Mouse (Mus musculus) midbrain, embryonic 16.5 days (tissue): ENCODE data around the gene Ap1m2. TPM values are rescaled to one million over a fixed set of nuclear protein-coding genes. Genes with fewer than 3 reads are reported as not detected.

Experiments
- ATAC-seq: fragments of 200-750 bp; cut with Nextera tagmentation; 2 replicates; pipeline ENCODE4 v1.8.0; 2017; ENCODE audit warnings: moderate TSS enrichment
- H3K27ac ChIP-seq: fragments of 300-500 bp; sonication (generic); 2 replicates; pipeline ENCODE4 v1.5.1; 2014; ENCODE audit warnings: mild to moderate bottlenecking, low read length, mixed read lengths
- H3K27me3 ChIP-seq: fragments of 300-500 bp; sonication (generic); 2 replicates; pipeline ENCODE4 v1.6.1; 2014; ENCODE audit warnings: low read depth, low read length, mixed read lengths; ENCODE audit not compliant: control insufficient read depth, insufficient read depth
- H3K36me3 ChIP-seq: fragments of 300-500 bp; sonication (generic); 2 replicates; pipeline ENCODE4 v1.6.1; 2014; ENCODE audit warnings: mild to moderate bottlenecking, low read length, moderate library complexity, mixed read lengths; ENCODE audit not compliant: control insufficient read depth, insufficient read depth
- H3K4me1 ChIP-seq: fragments of 300-500 bp; sonication (generic); 2 replicates; pipeline ENCODE4 v1.6.1; 2014; ENCODE audit warnings: mild to moderate bottlenecking, low read length, mixed read lengths; ENCODE audit not compliant: control insufficient read depth, insufficient read depth
- H3K4me2 ChIP-seq: fragments of 300-500 bp; sonication (generic); 2 replicates; pipeline ENCODE4 v1.6.1; 2014; ENCODE audit warnings: mild to moderate bottlenecking, low read length, mixed read lengths
- H3K4me3 ChIP-seq: fragments of 300-500 bp; sonication (generic); 2 replicates; pipeline ENCODE4 v1.5.1; 2014; ENCODE audit warnings: low read depth, mild to moderate bottlenecking, low read length, moderate library complexity, mixed read lengths
- H3K9ac ChIP-seq: fragments of 300-500 bp; sonication (generic); 2 replicates; pipeline ENCODE4 v1.6.1; 2014; ENCODE audit warnings: low read depth, low read length, mixed read lengths
- H3K9me3 ChIP-seq: fragments of 300-500 bp; sonication (generic); replicated peaks from 2 replicates; pipeline ENCODE4 v1.6.1; 2014; ENCODE audit warnings: mild to moderate bottlenecking, low read length, mixed read lengths; ENCODE audit not compliant: control insufficient read depth, poor library complexity, severe bottlenecking
- WGBS: fragments of 180-500 bp; shearing (Covaris S2); extraction: QIAGEN DNeasy Blood & Tissue Kit; methylation state at CpG from one replicate; pipeline ENCODE4 v1.1.7; 2014; 5-methylcytosine and 5-hydroxymethylcytosine counted together
- polyA plus RNA-seq: library from polyadenylated mRNA; unstranded; fragments of >200 nt; fragmentation: Nextera tagmentation; extraction: Ambion mirVana; gene quantifications from 2 replicates; pipeline ENCODE4 v1.2.1, GENCODE M21; 2015

Gene Ap1m2
- 1.6 and 2.1 TPM in 2 replicates for polyA plus RNA-seq

DNA sequence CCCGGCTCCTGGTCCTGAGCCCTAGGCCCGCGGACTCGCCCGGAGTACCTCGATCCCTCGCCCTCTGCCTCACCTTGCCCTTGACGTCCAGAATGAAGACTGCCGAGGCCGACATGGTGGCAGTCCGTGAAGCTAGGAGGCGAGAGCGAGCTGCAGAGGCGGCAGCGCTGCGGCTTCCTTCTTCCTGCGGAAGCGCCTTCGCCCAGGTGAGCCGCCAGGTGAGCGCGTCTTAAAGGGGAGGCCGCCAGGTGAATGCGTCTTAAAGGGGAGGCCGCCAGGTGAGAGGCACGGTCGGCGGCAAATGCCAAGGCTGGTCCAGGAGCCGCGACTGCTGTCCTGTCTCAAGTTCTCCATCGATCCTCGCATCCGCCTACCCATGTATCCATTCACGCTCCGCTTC is at the start of gene Ap1m2:
Ap1m2 (minus strand) TSS at position 204 of the 400 bp plus-strand sequence.
- 12% methylated on average over 34 of the region's 35 CpGs for WGBS
- Histone ChIP-seq H3K4me3 (peak within 1 kb of the TSS; percentile 31), H3K9me3 (no peaks in the 10 kb centered on the region), H3K27ac (no peak within 1 kb of the TSS), H3K4me1 (no peaks in the 10 kb centered on the region), H3K36me3 (no peaks in the 10 kb centered on the region), H3K9ac (peak within 1 kb of the TSS; percentile 43; the same call in 1 of the 2 replicates), H3K27me3 (peaks cover 14% of the 10 kb centered on the region), H3K4me2 (peak within 1 kb of the TSS; percentile 47)
- no peak for ATAC-seq

- Histone ChIP-seq H3K9me3 (no peaks in the 10 kb centered on the region), H3K4me1 (no peaks in the 10 kb centered on the region), H3K4me2 (no peak overlapping the region), H3K4me3 (no peak overlapping the region), H3K36me3 (peaks cover 14% of the 10 kb centered on the region), H3K27me3 (peaks cover 2% of the 10 kb centered on the region; the same call in 1 of the 2 replicates), H3K27ac (no peak overlapping the region), H3K9ac (no peak overlapping the region)
- 0% methylated on average over 1 of the region's 1 CpGs for WGBS
- ATAC-seq = peak; percentile 57; the same call in 1 of the 2 replicates
Observed at GRCm38 (mm10) chr9:21356981-21357718, 45.0 kb upstream of the Ap1m2 start.

GRCm38 (mm10) chr9:21354796-21355195 is 42.7 kb upstream of the Ap1m2 start:
- Histone ChIP-seq H3K27ac (no peak overlapping the region), H3K4me1 (no peaks in the 10 kb centered on the region), H3K27me3 (no peaks in the 10 kb centered on the region), H3K36me3 (peaks cover 21% of the 10 kb centered on the region), H3K4me2 (no peak overlapping the region), H3K4me3 (no peak overlapping the region), H3K9me3 (no peaks in the 10 kb centered on the region), H3K9ac (no peak overlapping the region)
- 93% methylated on average over 6 of the region's 6 CpGs for WGBS
- ATAC-seq = no peak

DNA sequence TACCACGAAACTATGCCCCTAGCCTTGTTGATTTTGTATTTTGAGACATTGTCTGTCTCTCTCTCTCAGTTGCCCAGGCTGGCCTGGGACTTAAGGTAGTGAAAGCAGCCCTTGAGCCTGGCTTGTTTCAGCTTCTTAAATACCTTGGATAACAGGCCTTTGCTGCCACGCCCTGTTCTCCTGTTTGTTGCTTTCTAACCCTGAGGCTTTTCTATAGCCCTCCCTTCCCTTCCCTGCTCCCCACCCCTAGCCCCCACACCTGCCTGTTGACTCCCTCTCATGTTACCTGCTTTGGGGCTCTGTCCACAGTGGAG is 41.2 kb upstream of the Ap1m2 start:
- Histone ChIP-seq H3K9me3 (no peaks in the 10 kb centered on the region), H3K27me3 (no peaks in the 10 kb centered on the region), H3K4me3 (no peak overlapping the region), H3K4me2 (no peak overlapping the region), H3K27ac (no peak overlapping the region), H3K9ac (no peak overlapping the region), H3K36me3 (peaks cover 21% of the 10 kb centered on the region), H3K4me1 (no peaks in the 10 kb centered on the region)
- WGBS = 46% methylated on average over 2 of the region's 2 CpGs
- no peak for ATAC-seq

DNA sequence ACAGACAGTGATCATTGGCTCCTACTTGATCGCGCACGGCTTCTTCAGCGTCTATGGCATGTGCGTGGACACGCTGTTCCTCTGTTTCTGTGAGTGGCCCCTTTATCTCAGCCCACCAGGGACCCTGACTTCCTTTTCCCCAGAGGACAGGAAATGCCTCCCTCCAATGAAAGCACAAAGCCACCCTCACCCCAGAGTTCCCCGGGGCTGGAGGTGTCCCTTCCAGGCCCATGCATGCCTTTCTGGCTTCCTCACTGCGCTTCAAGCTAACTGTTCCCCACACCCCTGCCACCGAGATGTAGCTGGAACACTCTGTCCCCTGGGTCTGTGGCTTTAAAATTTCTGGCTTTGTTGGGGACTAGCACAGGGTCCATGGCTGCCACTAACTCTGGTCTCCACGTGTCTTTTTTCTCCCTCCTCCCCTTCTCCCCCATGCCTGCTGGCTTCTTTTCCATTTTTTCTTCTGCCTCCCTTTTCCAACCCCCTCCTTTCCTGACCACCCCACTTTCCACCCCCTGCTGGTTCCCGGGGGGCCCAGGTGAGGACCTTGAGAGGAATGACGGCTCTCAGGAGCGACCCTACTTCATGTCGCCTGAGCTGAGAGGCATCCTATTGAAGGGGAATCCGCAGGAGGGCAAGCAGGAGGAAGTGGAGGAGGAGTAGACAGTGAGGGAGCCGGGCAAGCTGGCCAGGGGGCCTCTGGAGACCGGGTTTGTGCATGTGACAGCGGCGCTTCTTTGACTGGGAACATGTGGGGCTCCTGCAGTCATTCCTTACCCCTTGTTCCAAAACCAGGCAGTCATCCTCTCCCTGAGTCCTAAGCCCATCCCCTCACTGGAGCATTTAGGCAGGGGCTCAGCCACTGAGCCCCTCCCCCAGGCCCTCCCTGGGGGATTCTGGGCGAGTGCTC is 40.6 kb upstream of the Ap1m2 start:
- Histone ChIP-seq H3K4me1 (no peaks in the 10 kb centered on the region), H3K27ac (no peak overlapping the region), H3K27me3 (no peaks in the 10 kb centered on the region), H3K36me3 (peaks cover 22% of the 10 kb centered on the region), H3K9me3 (no peaks in the 10 kb centered on the region), H3K4me3 (no peak overlapping the region), H3K9ac (no peak overlapping the region), H3K4me2 (no peak overlapping the region)
- no peak for ATAC-seq
- 38% methylated on average over 20 of the region's 20 CpGs for WGBS

DNA sequence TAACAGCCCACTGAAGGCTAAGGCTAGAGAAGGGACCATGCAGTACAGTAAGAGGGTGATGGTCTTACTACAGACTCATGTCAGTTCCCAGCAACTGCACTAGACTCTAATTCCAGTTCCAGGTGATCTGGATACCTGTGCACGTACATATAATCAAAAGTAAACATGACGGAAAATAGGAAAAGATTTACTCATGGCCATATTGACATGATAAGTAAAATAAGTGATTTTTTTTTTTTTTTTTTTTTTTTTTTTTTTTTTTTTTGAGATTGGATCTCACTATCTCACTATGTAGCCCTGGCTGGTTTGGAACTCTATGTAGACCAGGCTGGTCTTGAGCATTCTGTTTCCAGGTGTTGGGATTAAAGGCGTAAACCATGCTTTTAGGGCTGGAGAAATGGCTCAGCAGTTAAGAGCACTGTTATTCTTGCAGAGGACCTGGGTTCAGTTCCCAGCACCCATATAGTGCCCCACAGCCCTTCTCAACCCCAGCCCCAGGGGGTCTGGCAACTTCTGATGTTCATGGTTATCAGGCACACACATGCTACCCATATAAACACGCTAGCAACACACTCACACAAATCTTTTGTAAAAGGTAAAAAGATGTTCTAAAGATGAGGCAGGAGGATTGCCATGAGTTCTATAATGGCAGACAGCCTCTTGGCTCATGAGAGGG is 39.7 kb upstream of the Ap1m2 start:
- no peak overlapping the region for H3K4me3 ChIP-seq
- H3K4me1 ChIP-seq = no peaks in the 10 kb centered on the region
- no peaks in the 10 kb centered on the region for H3K27me3 ChIP-seq
- no peaks in the 10 kb centered on the region for H3K9me3 ChIP-seq
- 96% methylated on average over 4 of the region's 4 CpGs for WGBS
- no peak overlapping the region for H3K27ac ChIP-seq
- H3K4me2 ChIP-seq = no peak overlapping the region
- H3K9ac ChIP-seq = no peak overlapping the region
- peaks cover 26% of the 10 kb centered on the region for H3K36me3 ChIP-seq
- no peak for ATAC-seq

DNA sequence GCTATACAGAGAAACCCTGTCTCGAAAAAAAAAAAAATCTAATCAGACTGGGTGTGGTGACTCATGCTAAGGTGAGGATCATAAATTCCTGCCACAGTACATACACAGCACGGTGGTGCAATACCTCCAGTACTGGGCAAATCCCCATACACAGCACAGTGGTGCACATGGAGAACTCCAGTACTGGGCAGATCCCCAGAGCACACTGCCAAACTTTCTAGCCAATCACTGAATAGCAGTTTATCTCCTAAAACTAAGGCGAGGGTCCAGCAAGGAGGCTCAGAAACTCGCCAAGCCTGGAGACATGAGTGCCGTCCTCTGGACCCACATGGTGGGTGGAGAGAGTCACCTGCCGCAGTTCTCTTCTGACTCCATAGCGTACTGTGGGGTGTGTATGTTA is 39.0 kb upstream of the Ap1m2 start:
- Histone ChIP-seq H3K36me3 (peaks cover 26% of the 10 kb centered on the region), H3K27me3 (no peaks in the 10 kb centered on the region), H3K27ac (no peak overlapping the region), H3K4me3 (no peak overlapping the region), H3K9me3 (no peaks in the 10 kb centered on the region), H3K9ac (no peak overlapping the region), H3K4me1 (no peaks in the 10 kb centered on the region), H3K4me2 (no peak overlapping the region)
- 92% methylated on average over 7 of the region's 7 CpGs for WGBS
- no peak for ATAC-seq

DNA sequence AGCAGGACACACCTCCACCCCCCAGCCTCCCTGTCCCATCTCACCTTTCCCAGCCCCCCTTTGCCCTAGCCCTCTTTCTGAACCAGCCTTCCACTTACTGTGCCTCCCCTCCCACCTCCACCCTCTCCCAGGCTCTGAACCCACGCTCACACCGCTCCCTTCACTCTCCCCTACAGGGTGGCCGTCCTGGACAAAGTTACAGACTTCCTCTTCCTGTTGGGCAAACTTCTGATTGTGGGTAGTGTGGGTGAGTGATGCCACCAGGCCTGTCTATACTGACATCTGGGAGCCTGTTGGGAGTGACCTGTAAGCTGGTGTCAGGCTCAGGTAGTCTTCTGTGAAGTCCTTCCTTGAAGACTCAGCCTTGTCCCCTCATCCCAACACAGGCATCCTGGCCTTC is 36.0 kb upstream of the Ap1m2 start:
- peaks cover 24% of the 10 kb centered on the region for H3K36me3 ChIP-seq
- no peak overlapping the region for H3K9ac ChIP-seq
- no peaks in the 10 kb centered on the region for H3K4me1 ChIP-seq
- H3K4me2 ChIP-seq = no peak overlapping the region
- 96% methylated on average over 3 of the region's 3 CpGs for WGBS
- no peaks in the 10 kb centered on the region for H3K9me3 ChIP-seq
- no peak overlapping the region for H3K4me3 ChIP-seq
- H3K27me3 ChIP-seq = no peaks in the 10 kb centered on the region
- no peak for ATAC-seq
- H3K27ac ChIP-seq = no peak overlapping the region
